Mouse (Mus musculus): Measurements from ENCODE around the gene Katnb1. TPM values are rescaled to one million over a fixed set of nuclear protein-coding genes. Genes with fewer than 3 reads are reported as not detected.

Katnb1 gene
- polyA plus RNA-seq, 1 experiment from 2014 or later, result 23.6 TPM

DNA sequence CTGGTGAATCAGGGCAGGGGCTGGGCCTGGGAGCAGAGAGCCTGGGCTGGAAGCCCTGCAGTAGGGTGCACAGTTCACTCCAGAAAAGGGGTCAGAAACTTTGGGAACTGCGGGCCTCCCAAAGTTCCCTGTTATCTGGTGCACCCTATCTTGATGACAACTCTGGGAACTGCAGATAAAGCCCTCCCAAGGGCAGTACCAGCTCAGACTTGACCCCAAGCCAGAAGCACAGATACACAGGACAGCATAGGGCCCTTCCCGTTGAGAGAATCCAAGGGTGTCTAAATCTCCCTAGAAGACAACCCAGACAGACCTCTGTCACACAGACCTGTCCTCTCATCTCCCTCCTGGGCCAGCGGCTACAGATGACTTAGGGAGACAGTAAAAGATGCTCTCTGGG lies 69.6 kb downstream of the Katnb1 start:
- ATAC-seq (ENCODE audit: low read depth), result no peak

More for the DNA sequence above, 69.6 kb downstream of the Katnb1 start:
- Histone ChIP-seq H3K36me3 (ENCODE audit: control insufficient read depth, insufficient read depth, low read length) (no peaks in the 10 kb centered on the region), H3K4me2 (ENCODE audit: low read depth, low read length) (no peak overlapping the region), H3K4me1 (replicated peaks; ENCODE audit: control insufficient read depth, insufficient read depth, low read length) (peaks cover 3% of the 10 kb centered on the region; the same call in 1 of the 2 replicates), H3K27ac (ENCODE audit: low read length) (no peak overlapping the region), H3K4me3 (ENCODE audit: low read length) (no peak overlapping the region), H3K9ac (ENCODE audit: low read length) (no peak overlapping the region), H3K9me3 (ENCODE audit: control insufficient read depth, low read length) (no peaks in the 10 kb centered on the region), H3K27me3 (ENCODE audit: control insufficient read depth, insufficient read depth, low read depth, low read length) (no peaks in the 10 kb centered on the region)
- 75% methylated on average over 3 of the region's 3 CpGs for WGBS

Other genes with a start within 250 kb of the Katnb1 start
- 69.1 and 69.7 TPM in 2 replicates for gene Coq9, start 242.9 kb upstream of the Katnb1 start, polyA plus RNA-seq (2015; fragmentation: Nextera tagmentation; extraction: Ambion mirVana)
- gene Ciapin1, start 242.8 kb upstream of the Katnb1 start, polyA plus RNA-seq (2015; fragmentation: Nextera tagmentation; extraction: Ambion mirVana), result 91.2 and 91.9 TPM in 2 replicates
- 150 and 157 TPM in 2 replicates for gene Polr2c, start 223.7 kb upstream of the Katnb1 start, polyA plus RNA-seq (2015; fragmentation: Nextera tagmentation; extraction: Ambion mirVana)
- 49.4 and 49.7 TPM in 2 replicates for gene Dok4, start 204.9 kb upstream of the Katnb1 start, polyA plus RNA-seq (2015; fragmentation: Nextera tagmentation; extraction: Ambion mirVana)
- gene Ccdc102a, start 163.1 kb upstream of the Katnb1 start, polyA plus RNA-seq (2015; fragmentation: Nextera tagmentation; extraction: Ambion mirVana), result 18.2 and 18.5 TPM in 2 replicates
- 0.15 and 0.73 TPM in 2 replicates for gene Adgrg5, start 157.5 kb upstream of the Katnb1 start, polyA plus RNA-seq (2015; fragmentation: Nextera tagmentation; extraction: Ambion mirVana)
- 39.8 and 42.9 TPM in 2 replicates for gene Adgrg1, start 106.4 kb upstream of the Katnb1 start, polyA plus RNA-seq (2015; fragmentation: Nextera tagmentation; extraction: Ambion mirVana)
- gene Adgrg3, start 63.5 kb upstream of the Katnb1 start, polyA plus RNA-seq (2015; fragmentation: Nextera tagmentation; extraction: Ambion mirVana), result 4.7 TPM in 2 replicates
- 1.5 and 2.7 TPM in 2 replicates for gene Drc7, start 26.1 kb upstream of the Katnb1 start, polyA plus RNA-seq (2015; fragmentation: Nextera tagmentation; extraction: Ambion mirVana)
- gene Kifc3, start 121.6 kb downstream of the Katnb1 start, polyA plus RNA-seq (2015; fragmentation: Nextera tagmentation; extraction: Ambion mirVana), result 16.2 and 16.8 TPM in 2 replicates
- 0.94 and 1.6 TPM in 2 replicates for gene Cngb1, start 225.4 kb downstream of the Katnb1 start, polyA plus RNA-seq (2015; fragmentation: Nextera tagmentation; extraction: Ambion mirVana)
- 0.45 and 0.80 TPM in 2 replicates for gene Tepp, start 229.4 kb downstream of the Katnb1 start, polyA plus RNA-seq (2015; fragmentation: Nextera tagmentation; extraction: Ambion mirVana)

All from lung, embryonic 16.5 days (tissue).